ENCODE assay signal across 15 mouse cellular contexts in the genomic region with DNA sequence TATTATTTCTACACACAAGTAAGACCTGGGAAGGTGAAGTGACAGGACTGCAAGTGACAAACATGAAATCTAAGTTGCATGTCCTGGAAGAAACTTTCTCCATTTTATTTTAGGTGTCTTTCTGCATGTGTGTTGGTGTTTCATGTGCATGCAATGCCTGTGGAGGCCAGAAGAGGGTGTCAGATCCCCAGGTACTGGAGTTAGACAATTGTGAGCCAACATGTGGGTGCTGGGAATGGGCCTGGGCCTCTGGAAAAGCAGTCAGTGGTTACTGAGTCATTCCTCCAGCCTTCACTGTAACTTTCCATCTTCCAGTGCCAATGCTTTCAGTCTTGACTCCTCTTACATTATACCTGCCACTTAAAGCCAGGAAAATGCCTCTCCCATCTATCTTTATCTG. TPM values are rescaled to one million over a fixed set of nuclear protein-coding genes. Genes with fewer than 3 reads are reported as not detected.
DNase-seq lines count a peak whose midpoint lies in the region; ATAC-seq and TF ChIP-seq lines count a peak whose summit lies in the region.
"Had no signal": no experiment of that assay in that cellular context is flagged by ENCODE, and none has a peak within 500 bp of the region (broad histone marks: within the 10 kb centered on the region; RNA-seq: fewer than 3 reads in every experiment).

No protein-coding gene starts in this region.

- H3K36me3 ChIP-seq in heart, embryonic 12.5 days, result peaks cover 86% of the 10 kb centered on the region
- peaks cover 43% of the 10 kb centered on the region for H3K36me3 ChIP-seq in liver, adult 2 months (ENCODE audit: control insufficient read depth, insufficient read depth, low read length)
- H3K36me3 ChIP-seq in liver, embryonic 11.5 days (ENCODE audit: control insufficient read depth, insufficient read depth, low read length), result peaks cover 52% of the 10 kb centered on the region
- peaks cover 55 to 97% of the 10 kb centered on the region in 2 experiments for H3K36me3 ChIP-seq in CH12.LX (replicated peaks in 1 of 2; ENCODE audit: control insufficient read depth in 1 of 2, insufficient read depth in 1 of 2, low read length in 1 of 2)

- H3K4me2 ChIP-seq in heart, embryonic 12.5 days, result no peak overlapping the region
- H3K4me2 ChIP-seq in liver, embryonic 11.5 days, result no peak overlapping the region
- no peak overlapping the region for H3K4me2 ChIP-seq in CH12.LX (ENCODE audit: insufficient read depth, low read depth, poor library complexity, severe bottlenecking)
- H3K4me2 ChIP-seq: forebrain, embryonic 12.5 days; liver, embryonic 13.5 days had no signal

- in situ Hi-C loops in CH12.LX (cut with MboI; ENCODE audit: low pct_ligation_motif_present, low pct_unique_long_range_greater_than_20kb, low sequenced_read_pairs), result no loop called here

- no peaks in the 10 kb centered on the region for H3K9me3 ChIP-seq in heart, embryonic 12.5 days (replicated peaks)
- H3K9me3 ChIP-seq in liver, embryonic 11.5 days (ENCODE audit: control insufficient read depth, low read length), result no peaks in the 10 kb centered on the region
- peaks cover 4% of the 10 kb centered on the region for H3K9me3 ChIP-seq in CH12.LX (replicated peaks; ENCODE audit: low read length)
- H3K9me3 ChIP-seq: forebrain, embryonic 12.5 days; heart, embryonic 10.5 days; liver, embryonic 13.5 days had no signal

- peak; percentile 83 for DNase-seq in heart, adult 11 months
- no peak for DNase-seq in liver, adult 2 months (ENCODE audit: extremely low read depth, low read depth, low spot score)
- DNase-seq in liver, embryonic 11.5 days (ENCODE audit: low spot score), result no peak
- no peak for DNase-seq in CH12.LX (ENCODE audit: extremely low read depth)
- no peak for DNase-seq in brain, embryonic 14.5 days (ENCODE audit: low read depth)
- no peak for DNase-seq in ovary, adult 18-20 months (ENCODE audit: low spot score)
- DNase-seq in T-cell, adult 2 months (ENCODE audit: low spot score), result no peak
- DNase-seq: adrenal gland, postnatal 25 days; kidney, postnatal 4 days; liver, embryonic 13.5 days; midbrain, embryonic 14.5 days had no signal

- H3K27ac ChIP-seq in heart, embryonic 12.5 days (ENCODE audit: poor library complexity, severe bottlenecking), result no peak overlapping the region
- no peak overlapping the region for H3K27ac ChIP-seq in liver, adult 2 months (replicated peaks; ENCODE audit: insufficient read depth, low read depth, low read length)
- no peak overlapping the region for H3K27ac ChIP-seq in liver, embryonic 11.5 days (ENCODE audit: low read depth, low read length)
- H3K27ac ChIP-seq in CH12.LX (ENCODE audit: insufficient read depth, low read depth), result no peak overlapping the region
- H3K27ac ChIP-seq: forebrain, embryonic 12.5 days; heart, embryonic 10.5 days; liver, embryonic 13.5 days; macrophage had no signal

- no peak overlapping the region for H3K9ac ChIP-seq in heart, embryonic 12.5 days
- H3K9ac ChIP-seq in liver, adult 2 months (ENCODE audit: low read depth, low read length), result no peak overlapping the region
- H3K9ac ChIP-seq in liver, embryonic 11.5 days (ENCODE audit: low read depth, low read length), result no peak overlapping the region
- no peak overlapping the region for H3K9ac ChIP-seq in CH12.LX (ENCODE audit: insufficient read depth, low read depth)
- H3K9ac ChIP-seq: forebrain, embryonic 12.5 days; liver, embryonic 13.5 days had no signal

- TF ChIP-seq RAD21 in CH12.LX (IDR thresholded peaks at IDR 0.05; ENCODE audit: low read depth, low read length), result peak; percentile 5

- peak; percentile 9; the same call in 1 of the 2 replicates for TF ChIP-seq CTCF in liver, adult 2 months (IDR thresholded peaks at IDR 0.05; ENCODE audit: low read depth, low read length)
- TF ChIP-seq CTCF in CH12.LX (conservative IDR thresholded peaks at IDR 0.05 in 1 of 2, IDR thresholded peaks at IDR 0.05 in 1 of 2; ENCODE audit: low read depth in 2 of 2, low read length in 2 of 2), result peak; percentile 14 to 32; a peak in 3 of 4 replicates
- TF ChIP-seq CTCF in brain, embryonic 14.5 days (IDR thresholded peaks at IDR 0.05; ENCODE audit: borderline replicate concordance, extremely low read depth, insufficient read depth, insufficient read length), result peak; percentile 17; the same call in 1 of the 2 replicates

- dilution Hi-C loops in CH12.LX (cut with MboI; ENCODE audit: extremely low pct_ligation_motif_present, extremely low pct_unique_long_range_greater_than_20kb, low sequenced_read_pairs), result no loop called here

- no peak for TF ChIP-seq EP300 in CH12.LX (IDR thresholded peaks at IDR 0.05; ENCODE audit: low read length)

- no peaks in the 10 kb centered on the region for H3K79me2 ChIP-seq in liver, adult 2 months (ENCODE audit: control insufficient read depth, insufficient read depth, low read length)
- 0 out of 2 replicates have a peak, but pooled peaks cover 2% of the 10 kb centered on the region for H3K79me2 ChIP-seq in CH12.LX (replicated peaks; ENCODE audit: control insufficient read depth, extremely low read depth, insufficient read depth, poor library complexity, severe bottlenecking)

- H3K27me3 ChIP-seq in heart, embryonic 12.5 days (replicated peaks), result no peaks in the 10 kb centered on the region
- no peaks in the 10 kb centered on the region for H3K27me3 ChIP-seq in liver, adult 2 months (ENCODE audit: control insufficient read depth, insufficient read depth, low read length)
- H3K27me3 ChIP-seq in liver, embryonic 11.5 days (replicated peaks; ENCODE audit: control insufficient read depth, insufficient read depth, low read length), result no peaks in the 10 kb centered on the region
- H3K27me3 ChIP-seq in CH12.LX (replicated peaks), result no peaks in the 10 kb centered on the region
- H3K27me3 ChIP-seq: forebrain, embryonic 12.5 days; liver, embryonic 13.5 days had no signal

- no peak overlapping the region for H3K4me3 ChIP-seq in heart, embryonic 12.5 days
- H3K4me3 ChIP-seq in liver, adult 2 months (ENCODE audit: insufficient read depth, low read depth, low read length), result no peak overlapping the region
- no peak overlapping the region for H3K4me3 ChIP-seq in liver, embryonic 11.5 days (ENCODE audit: low read depth, low read length)
- H3K4me3 ChIP-seq in CH12.LX (replicated peaks in 1 of 3; ENCODE audit: low read depth in 2 of 3, low read length in 2 of 3, poor library complexity in 1 of 3), result no peak overlapping the region
- H3K4me3 ChIP-seq: forebrain, embryonic 12.5 days; heart, embryonic 10.5 days; liver, embryonic 13.5 days had no signal

- H3K4me1 ChIP-seq in heart, embryonic 12.5 days (replicated peaks), result peaks cover 13% of the 10 kb centered on the region
- no peaks in the 10 kb centered on the region for H3K4me1 ChIP-seq in liver, adult 2 months (ENCODE audit: control insufficient read depth, insufficient read depth, low read length)
- no peaks in the 10 kb centered on the region for H3K4me1 ChIP-seq in liver, embryonic 11.5 days (replicated peaks; ENCODE audit: control insufficient read depth, insufficient read depth, low read length)
- H3K4me1 ChIP-seq in CH12.LX (ENCODE audit: control insufficient read depth in 1 of 2, insufficient read depth in 2 of 2), result no peaks in the 10 kb centered on the region; a peak in 1 of 4 replicates
- H3K4me1 ChIP-seq: forebrain, embryonic 12.5 days had no signal

- TF ChIP-seq POLR2A in liver, adult 2 months (IDR thresholded peaks at IDR 0.05; ENCODE audit: extremely low read depth, insufficient read depth, low read length), result no peak
- no peak for TF ChIP-seq POLR2A in CH12.LX (IDR thresholded peaks at IDR 0.05; ENCODE audit: low read depth, low read length)
- TF ChIP-seq POLR2A in brain, embryonic 14.5 days (IDR thresholded peaks at IDR 0.05; ENCODE audit: borderline replicate concordance, extremely low read depth, insufficient read depth, insufficient read length, poor library complexity, severe bottlenecking), result no peak

- ATAC-seq in heart, embryonic 12.5 days (ENCODE audit: insufficient number of reproducible peaks, low FRiP score), result no peak
- no peak for ATAC-seq in liver, embryonic 11.5 days (replicated peaks; ENCODE audit: low FRiP score)

RNA-seq across cellular contexts. Expression of a gene that starts 19.9 kb away (rescaled TPM):
- 4.9 and 5.4 TPM in 2 replicates for polyA plus RNA-seq in heart, embryonic 12.5 days (2016; fragmentation: Nextera tagmentation; extraction: Ambion mirVana)
- 18.4 and 24.4 TPM in 2 replicates for total RNA-seq in liver, adult 2 months (2014; rRNA removed)
- polyA plus RNA-seq in liver, adult 2 months (2012; rRNA removed), result 4.0 and 4.6 TPM in 2 replicates
- polyA plus RNA-seq in liver, embryonic 11.5 days (2014; fragmentation: Nextera tagmentation; extraction: Ambion mirVana), result 49.4 and 49.7 TPM in 2 replicates
- total RNA-seq in CH12.LX (2012; rRNA removed), result 64.3 and 87.9 TPM in 2 replicates
- total RNA-seq in CH12.LX (2014; rRNA removed), result 51.6 and 52.3 TPM in 2 replicates
- 45.1 and 45.9 TPM in 2 replicates for polyA plus RNA-seq in CH12.LX (2012; ENCODE audit: insufficient read length, low read depth)
- 2.8 and 3.3 TPM in 2 replicates for polyA plus RNA-seq in brain, embryonic 14.5 days (2012; rRNA removed)

RNA-seq across cellular contexts. Expression of a gene that starts 24.6 kb away (rescaled TPM):
- 68.5 and 70.4 TPM in 2 replicates for polyA plus RNA-seq in heart, embryonic 12.5 days (2016; fragmentation: Nextera tagmentation; extraction: Ambion mirVana)
- 16.1 TPM in 2 replicates for total RNA-seq in liver, adult 2 months (2014; rRNA removed)
- polyA plus RNA-seq in liver, adult 2 months (2012; rRNA removed), result 52.8 and 59.1 TPM in 2 replicates
- 56.1 and 58.6 TPM in 2 replicates for polyA plus RNA-seq in liver, embryonic 11.5 days (2014; fragmentation: Nextera tagmentation; extraction: Ambion mirVana)
- total RNA-seq in CH12.LX (2012; rRNA removed) (45.9 and 71.0 TPM in 2 replicates), CH12.LX (2014; rRNA removed) (42.2 and 57.8 TPM in 2 replicates)
- polyA plus RNA-seq in CH12.LX (2012; ENCODE audit: insufficient read length, low read depth), result 105 and 151 TPM in 2 replicates
- 95.0 and 105 TPM in 2 replicates for polyA plus RNA-seq in brain, embryonic 14.5 days (2012; rRNA removed)

RNA-seq across cellular contexts. Expression of a gene that starts 24.9 kb away (rescaled TPM):
- 45.4 and 46.5 TPM in 2 replicates for polyA plus RNA-seq in heart, embryonic 12.5 days (2016; fragmentation: Nextera tagmentation; extraction: Ambion mirVana)
- total RNA-seq in liver, adult 2 months (2014; rRNA removed), result 13.4 and 17.6 TPM in 2 replicates
- polyA plus RNA-seq in liver, adult 2 months (2012; rRNA removed), result 49.2 and 50.9 TPM in 2 replicates
- 44.7 and 45.7 TPM in 2 replicates for polyA plus RNA-seq in liver, embryonic 11.5 days (2014; fragmentation: Nextera tagmentation; extraction: Ambion mirVana)
- total RNA-seq in CH12.LX (2012; rRNA removed) (23.5 and 27.8 TPM in 2 replicates), CH12.LX (2014; rRNA removed) (19.4 and 19.8 TPM in 2 replicates)
- 25.4 and 26.9 TPM in 2 replicates for polyA plus RNA-seq in CH12.LX (2012; ENCODE audit: insufficient read length, low read depth)
- polyA plus RNA-seq in brain, embryonic 14.5 days (2012; rRNA removed), result 46.5 and 57.7 TPM in 2 replicates

RNA-seq across cellular contexts. Expression of a gene that starts 34.4 kb away (rescaled TPM):
- 1.5 and 2.0 TPM in 2 replicates for polyA plus RNA-seq in heart, embryonic 12.5 days (2016; fragmentation: Nextera tagmentation; extraction: Ambion mirVana)
- 0.18 TPM in 1 of 2 replicates, not detected in the other for total RNA-seq in liver, adult 2 months (2014; rRNA removed)
- 0.70 and 0.71 TPM in 2 replicates for polyA plus RNA-seq in liver, adult 2 months (2012; rRNA removed)
- polyA plus RNA-seq in liver, embryonic 11.5 days (2014; fragmentation: Nextera tagmentation; extraction: Ambion mirVana), result 1.7 TPM in 2 replicates
- 1.9 and 2.7 TPM in 2 replicates for total RNA-seq in CH12.LX (2012; rRNA removed)
- total RNA-seq in CH12.LX (2014; rRNA removed), result 0.31 and 0.67 TPM in 2 replicates
- polyA plus RNA-seq in CH12.LX (2012; ENCODE audit: insufficient read length, low read depth), result 0.99 and 1.00 TPM in 2 replicates
- 61.1 and 87.9 TPM in 2 replicates for polyA plus RNA-seq in brain, embryonic 14.5 days (2012; rRNA removed)

RNA-seq across cellular contexts. Expression of a gene that starts 37.3 kb away (rescaled TPM):
- 15.9 and 16.5 TPM in 2 replicates for polyA plus RNA-seq in heart, embryonic 12.5 days (2016; fragmentation: Nextera tagmentation; extraction: Ambion mirVana)
- total RNA-seq in liver, adult 2 months (2014; rRNA removed), result 16.4 and 25.4 TPM in 2 replicates
- polyA plus RNA-seq in liver, adult 2 months (2012; rRNA removed), result 41.1 and 54.3 TPM in 2 replicates
- polyA plus RNA-seq in liver, embryonic 11.5 days (2014; fragmentation: Nextera tagmentation; extraction: Ambion mirVana), result 9.9 and 10.2 TPM in 2 replicates
- 2.8 and 3.5 TPM in 2 replicates for total RNA-seq in CH12.LX (2012; rRNA removed)
- total RNA-seq in CH12.LX (2014; rRNA removed), result 1.1 and 1.9 TPM in 2 replicates
- polyA plus RNA-seq in CH12.LX (2012; ENCODE audit: insufficient read length, low read depth), result 8.9 and 9.9 TPM in 2 replicates
- 4.1 and 4.3 TPM in 2 replicates for polyA plus RNA-seq in brain, embryonic 14.5 days (2012; rRNA removed)
